In genomic region chr7:29247314-29247700, GRCm38 (mm10) we compare ENCODE assay signal across 8 mouse cellular contexts. TPM values are rescaled to one million over a fixed set of nuclear protein-coding genes. Genes with fewer than 3 reads are reported as not detected.
DNase-seq lines count a peak whose midpoint lies in the region; ATAC-seq and TF ChIP-seq lines count a peak whose summit lies in the region.

No protein-coding gene starts in this region.

- peak overlapping the region; percentile 75 for H3K27ac ChIP-seq in gastrocnemius, adult 2 months
- no peak overlapping the region for H3K27ac ChIP-seq in hindbrain, embryonic 16.5 days (ENCODE audit: low read depth, low read length)
- H3K27ac ChIP-seq in midbrain, embryonic 11.5 days (ENCODE audit: low read depth, low read length) = no peak overlapping the region

- no peaks in the 10 kb centered on the region for H3K9me3 ChIP-seq in hindbrain, embryonic 16.5 days (ENCODE audit: control insufficient read depth, low read length)
- H3K9me3 ChIP-seq in midbrain, embryonic 11.5 days (ENCODE audit: control insufficient read depth, low read length) = no peaks in the 10 kb centered on the region

- intact Hi-C loops in gastrocnemius, adult 2 months (cut with DNase I) = loop anchor here (2.0 kb wide), 1 partner anchor 49 kb away; no protein-coding TSS in a partner anchor
- intact Hi-C loops in left cerebral cortex, postnatal 36 days (cut with DNase I) = loop anchor here (5.0 kb wide), 1 partner anchor 45 kb away; no protein-coding TSS in a partner anchor

- TF ChIP-seq CTCF in gastrocnemius, adult 2 months (IDR thresholded peaks at IDR 0.05) = peak; percentile 91

- peak overlapping the region; percentile 47 for H3K4me2 ChIP-seq in hindbrain, embryonic 16.5 days (ENCODE audit: low read length)
- H3K4me2 ChIP-seq in midbrain, embryonic 11.5 days = peak overlapping the region; percentile 48

- no peak for ATAC-seq in hindbrain, embryonic 16.5 days
- peak; percentile 54 for ATAC-seq in midbrain, embryonic 11.5 days (ENCODE audit: low FRiP score)
- no peak for ATAC-seq in activated CD4-positive, CD25-positive, alpha-beta regulatory T cell, adult 4 months

- peak; percentile 69 for DNase-seq in T-cell, adult 2 months (ENCODE audit: low spot score)
- peak; percentile 84 to 90 for DNase-seq in cerebellum, postnatal 14 days
- DNase-seq in gastrocnemius, adult 2 months = peak; percentile 82
- peak; percentile 61 to 69 for DNase-seq in left cerebral cortex, postnatal 36 days (ENCODE audit: low spot score in 2 of 2)
- peak; percentile 99 for DNase-seq in midbrain, embryonic 11.5 days (ENCODE audit: low spot score, missing footprints)
- peak; percentile 48 for DNase-seq in skeletal muscle tissue, adult 2 months (ENCODE audit: low read depth, low spot score)

- no peaks in the 10 kb centered on the region for H3K4me1 ChIP-seq in hindbrain, embryonic 16.5 days (ENCODE audit: control insufficient read depth, insufficient read depth, low read depth, low read length)
- H3K4me1 ChIP-seq in midbrain, embryonic 11.5 days (ENCODE audit: control insufficient read depth, insufficient read depth, low read length) = peaks cover 6% of the 10 kb centered on the region

- WGBS in hindbrain, embryonic 16.5 days = 27% methylated on average over 16 of the region's 16 CpGs
- 31% methylated on average over 16 of the region's 16 CpGs for whole genome bisulfite sequencing in midbrain, embryonic 11.5 days

- peaks cover 20% of the 10 kb centered on the region for H3K27me3 ChIP-seq in hindbrain, embryonic 16.5 days (replicated peaks; ENCODE audit: control insufficient read depth, insufficient read depth, low read length)
- H3K27me3 ChIP-seq in midbrain, embryonic 11.5 days (ENCODE audit: control insufficient read depth, insufficient read depth, low read length) = peaks cover 4% of the 10 kb centered on the region; the same call in 1 of the 2 replicates

- H3K9ac ChIP-seq in hindbrain, embryonic 16.5 days (ENCODE audit: low read depth, low read length) = no peak overlapping the region
- peak overlapping the region; percentile 44; the same call in 1 of the 2 replicates for H3K9ac ChIP-seq in midbrain, embryonic 11.5 days (ENCODE audit: low read length)

- H3K36me3 ChIP-seq in hindbrain, embryonic 16.5 days (ENCODE audit: control insufficient read depth, insufficient read depth, low read length) = peaks cover 9% of the 10 kb centered on the region; the same call in 1 of the 2 replicates
- peaks cover 7% of the 10 kb centered on the region for H3K36me3 ChIP-seq in midbrain, embryonic 11.5 days (ENCODE audit: control insufficient read depth, insufficient read depth, low read length)

- peak overlapping the region; percentile 69 for H3K4me3 ChIP-seq in gastrocnemius, adult 2 months
- H3K4me3 ChIP-seq in hindbrain, embryonic 16.5 days (ENCODE audit: low read length) = peak overlapping the region; percentile 22
- H3K4me3 ChIP-seq in midbrain, embryonic 11.5 days (ENCODE audit: low read depth, low read length) = peak overlapping the region; percentile 18; the same call in 1 of the 2 replicates

RNA-seq across cellular contexts. Expression of gene 2200002D01Rik, which starts 1.0 kb away (rescaled TPM):
- total RNA-seq in gastrocnemius, adult 2 months (2021) = under 1 TPM; 0.64 to 0.81 TPM
- polyA plus RNA-seq in hindbrain, embryonic 16.5 days (2015; fragmentation: Nextera tagmentation; extraction: Ambion mirVana) = 1.2 and 1.9 TPM in 2 replicates
- not detected for total RNA-seq in left cerebral cortex, postnatal 36 days (2021)
- polyA plus RNA-seq in midbrain, embryonic 11.5 days (2014; fragmentation: Nextera tagmentation; extraction: Ambion mirVana) = 2.4 and 2.7 TPM in 2 replicates
- polyA plus RNA-seq in activated CD4-positive, CD25-positive, alpha-beta regulatory T cell, adult 4 months (2017; shearing (Covaris generic)) = 1 to 10 TPM; 2.7 to 3.6 TPM

RNA-seq across cellular contexts. Expression of gene Yif1b, which starts 9.2 kb away (rescaled TPM):
- total RNA-seq in gastrocnemius, adult 2 months (2021) = 10 to 100 TPM; 35.9 to 46.6 TPM
- polyA plus RNA-seq in hindbrain, embryonic 16.5 days (2015; fragmentation: Nextera tagmentation; extraction: Ambion mirVana) = 109 and 114 TPM in 2 replicates
- 10 to 100 TPM; 48.6 to 54.6 TPM for total RNA-seq in left cerebral cortex, postnatal 36 days (2021)
- 77.1 and 81.5 TPM in 2 replicates for polyA plus RNA-seq in midbrain, embryonic 11.5 days (2014; fragmentation: Nextera tagmentation; extraction: Ambion mirVana)
- polyA plus RNA-seq in activated CD4-positive, CD25-positive, alpha-beta regulatory T cell, adult 4 months (2017; shearing (Covaris generic)) = 10 to 100 TPM; 57.6 to 73.2 TPM

RNA-seq across cellular contexts. Expression of gene Kcnk6, which starts 15.0 kb away (rescaled TPM):
- total RNA-seq in gastrocnemius, adult 2 months (2021) = 1 to 10 TPM in 1 of 2 experiments, under 1 TPM in 1; 0.61 to 1.4 TPM
- polyA plus RNA-seq in hindbrain, embryonic 16.5 days (2015; fragmentation: Nextera tagmentation; extraction: Ambion mirVana) = 1.0 and 1.4 TPM in 2 replicates
- 1 to 10 TPM; 2.4 to 4.1 TPM for total RNA-seq in left cerebral cortex, postnatal 36 days (2021)
- 0.22 and 0.43 TPM in 2 replicates for polyA plus RNA-seq in midbrain, embryonic 11.5 days (2014; fragmentation: Nextera tagmentation; extraction: Ambion mirVana)
- polyA plus RNA-seq in activated CD4-positive, CD25-positive, alpha-beta regulatory T cell, adult 4 months (2017; shearing (Covaris generic)) = 1 to 10 TPM; 1.6 to 1.9 TPM

RNA-seq across cellular contexts. Expression of gene Catsperg1, which starts 33.5 kb away (rescaled TPM):
- under 1 TPM; 0.08 to 0.23 TPM for total RNA-seq in gastrocnemius, adult 2 months (2021)
- polyA plus RNA-seq in hindbrain, embryonic 16.5 days (2015; fragmentation: Nextera tagmentation; extraction: Ambion mirVana) = 2.3 and 2.5 TPM in 2 replicates
- total RNA-seq in left cerebral cortex, postnatal 36 days (2021) = under 1 TPM; 0.52 to 0.75 TPM
- polyA plus RNA-seq in midbrain, embryonic 11.5 days (2014; fragmentation: Nextera tagmentation; extraction: Ambion mirVana) = 0.36 and 1.2 TPM in 2 replicates
- under 1 TPM in 1 of 2 experiments, not detected in 1; 0.15 TPM for polyA plus RNA-seq in activated CD4-positive, CD25-positive, alpha-beta regulatory T cell, adult 4 months (2017; shearing (Covaris generic))

RNA-seq across cellular contexts. Expression of gene Spint2, which starts 34.4 kb away (rescaled TPM):
- total RNA-seq in gastrocnemius, adult 2 months (2021) = 1 to 10 TPM; 4.7 to 6.0 TPM
- polyA plus RNA-seq in hindbrain, embryonic 16.5 days (2015; fragmentation: Nextera tagmentation; extraction: Ambion mirVana) = 85.4 and 91.2 TPM in 2 replicates
- total RNA-seq in left cerebral cortex, postnatal 36 days (2021) = 10 to 100 TPM; 23.5 to 26.2 TPM
- polyA plus RNA-seq in midbrain, embryonic 11.5 days (2014; fragmentation: Nextera tagmentation; extraction: Ambion mirVana) = 16.5 and 18.3 TPM in 2 replicates
- 10 to 100 TPM; 66.6 to 70.2 TPM for polyA plus RNA-seq in activated CD4-positive, CD25-positive, alpha-beta regulatory T cell, adult 4 months (2017; shearing (Covaris generic))

Comparison
In these comparisons a context has a peak if more than half of its experiments do, and no peak if none do; other contexts are left out.
1. DNase-seq: peak in every context shown above with its lines; median percentile 99 in midbrain, embryonic 11.5 days; 87 in cerebellum, postnatal 14 days; 82 in gastrocnemius, adult 2 months; 69 in T-cell, adult 2 months; 65 in left cerebral cortex, postnatal 36 days; 48 in skeletal muscle tissue, adult 2 months.
2. H3K4me3 ChIP-seq: peak in every context shown above with its lines; median percentile 69 in gastrocnemius, adult 2 months; 22 in hindbrain, embryonic 16.5 days; 18 in midbrain, embryonic 11.5 days.